Mouse (Mus musculus) heart, adult 18-20 months (tissue): ENCODE measurements around the gene Gm572. TPM values are rescaled to one million over a fixed set of nuclear protein-coding genes. Genes with fewer than 3 reads are reported as not detected.

Experiments
- DNase-seq, 2 experiments: peaks; one replicate each; pipeline ENCODE4 v3.0.0; 2021 to 2022; ENCODE audit warnings: mixed read lengths in 1 of 2
- total RNA-seq, 2 experiments: library from RNA; stranded (reverse); gene quantifications; 2 replicates each; pipeline ENCODE4 v1.2.3; 2021

Gm572 gene
- total RNA-seq, 2 experiments from 2014 or later: 5.8 to 6.1 TPM

DNA sequence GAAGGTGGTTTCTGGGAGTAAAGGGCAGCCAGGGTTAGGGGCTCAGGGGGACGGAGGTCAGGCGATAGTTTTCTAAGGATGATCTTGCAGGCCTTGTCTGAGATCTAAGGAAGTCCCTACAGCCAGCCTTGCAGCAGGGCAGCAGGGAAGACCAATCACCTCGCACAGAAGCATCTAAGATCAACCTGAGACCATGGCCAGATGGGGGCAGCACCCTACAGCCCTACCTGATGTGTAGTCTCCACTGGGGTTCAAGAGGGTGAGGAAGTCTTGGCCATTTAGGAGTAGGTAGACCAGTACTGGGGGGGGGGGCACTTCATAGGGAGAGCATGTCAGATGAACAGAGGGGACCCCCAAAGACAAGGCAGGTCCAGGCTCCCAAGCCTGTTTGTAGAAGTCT lies 72.3 kb downstream of the Gm572 start:
- DNase-seq: peak in 1 of 2 experiments; percentile 29

Other genes starting within 250 kb of the Gm572 start
- gene Ubiad1, start 198.5 kb upstream of the Gm572 start, total RNA-seq: 10 to 100 TPM; 17.6 to 18.7 TPM
- 10 to 100 TPM; 49.8 to 51.4 TPM for gene Mtor, start 194.7 kb upstream of the Gm572 start, total RNA-seq
- 1 to 10 TPM; 1.2 to 2.0 TPM for gene Angptl7, start 142.9 kb upstream of the Gm572 start, total RNA-seq
- gene Exosc10, start 84.9 kb upstream of the Gm572 start, total RNA-seq: 10 to 100 TPM; 33.7 to 39.3 TPM
- 10 to 100 TPM; 14.7 TPM for gene Srm, start 51.8 kb upstream of the Gm572 start, total RNA-seq
- under 1 TPM in 1 of 2 experiments, not detected in 1; 0.13 TPM for gene Masp2, start 40.8 kb upstream of the Gm572 start, total RNA-seq
- 100 to 1,000 TPM; 125 to 126 TPM for gene Tardbp, start 16.3 kb upstream of the Gm572 start, total RNA-seq
- 10 to 100 TPM; 35.9 to 41.1 TPM for gene Casz1, start 161.1 kb downstream of the Gm572 start, total RNA-seq